Mouse (Mus musculus) spleen, postnatal 14 days (tissue): ENCODE measurements around the gene Fam166b.

Experiments used
- DNase-seq, 2 experiments: peaks; one replicate each; pipeline ENCODE4 v3.0.0; 2021 to 2022; ENCODE audit warnings: low spot score in 2 of 2

Gene Fam166b

DNA sequence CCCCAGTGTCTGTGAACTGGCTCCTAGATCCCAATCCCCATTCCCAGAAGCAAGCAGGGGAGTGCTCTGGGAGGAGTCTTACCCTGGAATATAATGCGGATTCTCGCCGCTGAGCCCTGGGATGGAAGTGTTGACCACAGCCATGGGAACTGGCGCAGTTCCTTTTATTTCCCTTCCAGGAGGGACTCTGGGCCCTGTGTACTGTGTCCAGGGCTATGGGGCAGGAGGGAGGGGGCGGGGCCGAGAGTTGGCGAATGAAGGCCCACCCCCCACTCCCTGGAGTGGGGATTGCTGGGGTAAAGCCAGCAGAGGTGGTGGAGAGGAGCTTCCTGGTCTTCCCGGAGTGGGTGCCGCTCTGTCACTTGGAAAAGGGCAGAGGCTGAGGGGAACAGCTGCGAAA is at the start of gene Fam166b:
TSS of gene Fam166b (minus strand) at position 189 of the 400 bp plus-strand sequence.
- DNase-seq, result no peak

DNA sequence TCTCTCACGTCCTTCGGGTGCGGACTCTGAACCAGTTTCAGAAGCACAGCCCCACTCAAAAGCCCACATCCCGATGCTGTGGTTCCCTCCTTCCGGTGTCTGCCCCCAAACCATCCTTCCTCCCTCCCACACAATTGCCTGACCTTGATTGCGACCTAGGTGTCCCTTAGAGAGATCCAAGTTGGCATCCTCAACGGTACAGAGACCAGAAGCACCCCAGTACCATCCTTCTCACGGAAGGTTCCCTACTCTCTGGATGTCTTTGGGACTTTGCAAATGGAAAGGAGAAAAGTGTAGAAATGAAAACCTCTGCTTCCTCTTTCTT is 49.6 kb upstream of the Fam166b start:
- no peak for DNase-seq

DNA sequence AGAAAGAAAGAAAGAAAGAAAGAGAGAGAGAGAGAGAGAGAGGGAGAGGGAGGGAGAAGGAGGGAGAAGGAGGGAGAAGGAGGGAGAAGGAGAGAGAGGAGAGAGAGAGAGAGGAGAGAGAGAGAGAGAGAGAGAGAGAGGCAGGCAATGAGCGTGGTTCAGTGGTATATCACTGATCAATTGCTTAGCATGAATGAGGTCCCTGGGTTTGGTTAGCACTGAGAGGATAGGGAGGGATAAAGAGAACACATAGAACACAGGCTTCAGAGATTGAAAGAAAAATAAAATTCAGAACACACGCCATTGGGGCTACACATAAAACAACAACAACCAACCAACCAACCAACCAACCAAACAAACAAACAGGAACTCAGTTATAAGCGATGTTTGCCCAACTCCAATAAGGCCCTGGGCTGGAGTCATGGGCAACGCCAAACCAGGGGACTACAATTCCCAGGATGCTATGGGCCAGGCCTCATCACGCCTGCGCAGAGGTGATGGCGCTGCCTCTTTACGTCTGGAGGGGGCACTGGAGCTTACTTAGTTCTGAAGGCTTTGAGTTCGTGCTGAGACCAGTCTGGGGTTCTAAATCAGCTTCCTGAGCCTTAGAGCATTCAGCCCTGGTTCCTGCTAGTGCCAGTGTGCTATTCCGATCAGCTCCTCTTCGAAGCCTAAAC is 49.1 kb upstream of the Fam166b start:
- DNase-seq, result peak; percentile 76 to 83

DNA sequence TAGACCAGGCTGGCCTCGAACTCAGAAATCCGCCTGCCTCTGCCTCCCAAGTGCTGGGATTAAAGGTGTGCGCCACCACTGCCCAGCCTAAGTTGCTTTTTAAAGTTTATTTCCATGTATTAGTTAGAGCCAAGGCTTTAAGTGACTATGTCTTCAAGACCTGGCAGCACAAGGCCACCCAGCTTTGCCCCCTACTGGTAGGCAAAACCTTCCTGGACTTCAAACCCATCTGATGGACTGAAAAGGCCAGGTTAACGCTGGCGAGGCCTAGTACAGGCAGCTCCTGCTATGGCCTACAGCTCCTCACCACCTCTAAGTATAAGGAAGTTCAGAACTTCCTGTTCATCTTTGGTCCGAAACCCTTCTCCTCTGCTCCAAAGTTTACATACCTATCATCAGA is 47.7 kb upstream of the Fam166b start:
- no peak for DNase-seq

DNA sequence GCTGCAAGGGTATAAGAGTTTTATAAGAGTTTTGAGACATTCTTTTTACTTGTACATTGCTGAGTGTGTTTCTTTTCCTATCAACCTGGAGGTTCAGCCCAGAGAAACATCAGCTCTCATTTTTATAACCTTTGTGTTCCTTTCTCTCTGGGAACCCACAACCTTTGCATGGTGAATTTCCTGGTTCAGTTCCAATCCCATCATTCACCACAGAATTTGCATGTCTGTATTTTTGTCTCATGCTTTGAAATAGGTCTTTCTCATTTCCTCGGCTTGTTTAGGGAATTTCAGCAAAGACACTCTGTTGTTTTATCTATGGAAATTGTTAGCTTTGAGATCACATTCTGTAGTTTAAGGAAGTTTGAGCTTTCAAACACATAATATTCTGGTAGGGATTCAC is 44.7 kb upstream of the Fam166b start:
- DNase-seq, result no peak

DNA sequence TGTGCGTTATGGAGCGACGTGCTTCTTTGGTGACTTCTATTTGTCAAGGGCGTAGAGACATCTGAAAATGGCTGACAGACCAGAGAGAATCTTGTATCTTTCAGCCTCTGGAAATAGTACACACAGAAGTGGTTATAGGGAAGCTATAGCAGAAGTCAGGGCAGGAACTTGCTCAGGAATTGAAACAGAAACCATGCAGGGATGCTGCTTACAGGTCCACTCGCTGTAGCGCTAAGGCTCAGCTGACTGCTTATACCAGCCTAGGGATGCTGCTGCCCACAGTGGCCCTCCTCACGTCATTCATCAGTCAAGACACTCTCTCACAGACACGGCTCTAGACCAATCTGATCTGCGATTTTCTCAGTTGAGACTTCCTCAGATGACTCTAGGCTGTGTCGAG is 41.4 kb upstream of the Fam166b start:
- DNase-seq, result no peak

DNA sequence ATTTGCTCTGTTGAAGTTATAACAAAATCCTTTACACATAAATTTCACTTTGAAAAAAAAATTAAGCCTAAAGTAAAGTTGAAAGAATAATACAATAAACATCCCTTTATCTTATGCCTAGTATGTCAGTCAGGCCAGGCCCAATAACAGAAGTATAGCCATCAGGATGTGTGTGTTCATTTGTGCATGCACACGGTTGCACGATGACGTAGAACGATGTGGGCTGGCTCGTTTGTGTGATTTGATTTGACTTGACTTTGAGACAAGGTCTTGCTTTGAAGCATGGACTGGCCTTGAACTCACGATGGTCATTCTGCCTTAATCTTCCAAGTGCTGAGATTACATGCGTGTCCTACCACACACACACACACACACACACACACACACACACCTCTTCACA is 37.9 kb upstream of the Fam166b start:
- no peak for DNase-seq

DNA sequence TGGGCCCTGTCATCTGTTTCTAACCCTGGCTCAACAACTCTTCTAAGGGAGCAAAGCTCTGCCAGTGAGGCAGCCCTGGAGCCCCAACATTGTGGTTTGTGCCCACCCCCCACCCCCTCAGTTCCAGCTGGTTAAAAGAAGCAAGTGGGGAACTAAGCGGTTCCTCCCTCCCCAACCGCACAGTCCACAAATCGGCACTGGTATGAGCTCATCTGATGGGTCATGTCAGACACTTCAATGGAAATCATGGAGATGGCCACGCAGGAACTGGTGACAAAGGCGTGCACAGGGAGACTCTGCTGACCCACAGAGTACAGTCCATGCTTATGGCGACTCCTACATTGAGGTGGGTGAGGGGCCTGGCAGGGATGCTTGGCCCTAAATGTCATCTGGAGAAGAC is 37.0 kb upstream of the Fam166b start:
- DNase-seq, result no peak

DNA sequence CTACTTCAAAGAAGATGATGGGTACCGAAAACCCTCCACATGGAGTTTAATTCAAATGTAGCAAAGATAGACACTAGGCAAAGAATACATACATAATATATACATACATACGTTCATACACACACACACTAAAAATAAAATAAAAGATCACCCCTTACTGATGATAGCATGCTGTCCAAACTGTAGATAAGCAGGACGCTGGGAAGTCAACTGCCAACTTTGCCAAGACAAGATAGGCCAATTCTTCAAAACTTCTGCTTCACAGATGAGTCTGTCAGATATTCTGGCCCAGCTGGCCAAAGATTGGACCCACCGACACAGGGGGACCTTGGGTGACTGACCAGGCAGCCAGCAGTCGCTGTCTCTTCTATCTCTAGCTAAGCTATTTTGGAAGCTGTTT is 34.2 kb upstream of the Fam166b start:
- no peak for DNase-seq

DNA sequence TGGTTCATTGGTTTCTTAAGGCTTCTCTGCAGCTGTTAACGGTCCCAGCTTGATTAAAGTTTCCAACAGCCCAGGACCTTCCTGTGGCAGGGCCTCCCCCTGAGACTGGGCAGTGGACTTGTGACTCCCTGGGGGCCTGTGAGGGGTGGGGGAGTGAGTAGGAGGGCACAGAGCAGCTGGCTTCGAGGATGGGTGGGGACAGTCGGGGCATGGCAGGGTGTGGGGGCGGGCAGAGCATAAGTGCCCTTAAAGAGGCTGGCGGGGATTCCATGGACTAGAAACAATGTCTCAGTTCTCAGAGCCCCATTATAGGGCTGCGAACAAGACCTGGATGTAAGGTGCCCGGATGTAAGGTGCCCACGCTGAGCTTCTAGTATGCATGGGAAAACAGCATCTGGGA is 28.2 kb upstream of the Fam166b start:
- peak; percentile 41 to 52 for DNase-seq

DNA sequence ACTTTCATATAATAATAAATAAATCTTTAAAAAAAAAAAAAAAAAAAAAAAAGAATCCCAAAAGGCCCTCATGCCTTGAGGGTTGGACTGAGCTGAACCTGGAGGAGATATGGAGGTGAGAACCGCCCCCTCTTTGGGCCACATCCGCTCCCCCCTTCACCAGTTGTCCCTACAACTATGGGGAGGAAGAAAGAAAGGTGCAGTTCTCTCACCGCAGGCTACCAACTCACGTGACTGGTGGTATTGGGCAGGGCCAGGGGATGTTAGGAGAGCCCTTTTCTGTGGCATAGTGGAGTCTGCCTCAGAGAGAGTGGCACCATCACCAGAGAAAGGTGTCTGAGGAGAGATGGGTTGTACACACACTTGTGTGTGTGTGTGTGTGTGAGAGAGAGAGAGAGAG is 27.5 kb upstream of the Fam166b start:
- DNase-seq, result no peak

DNA sequence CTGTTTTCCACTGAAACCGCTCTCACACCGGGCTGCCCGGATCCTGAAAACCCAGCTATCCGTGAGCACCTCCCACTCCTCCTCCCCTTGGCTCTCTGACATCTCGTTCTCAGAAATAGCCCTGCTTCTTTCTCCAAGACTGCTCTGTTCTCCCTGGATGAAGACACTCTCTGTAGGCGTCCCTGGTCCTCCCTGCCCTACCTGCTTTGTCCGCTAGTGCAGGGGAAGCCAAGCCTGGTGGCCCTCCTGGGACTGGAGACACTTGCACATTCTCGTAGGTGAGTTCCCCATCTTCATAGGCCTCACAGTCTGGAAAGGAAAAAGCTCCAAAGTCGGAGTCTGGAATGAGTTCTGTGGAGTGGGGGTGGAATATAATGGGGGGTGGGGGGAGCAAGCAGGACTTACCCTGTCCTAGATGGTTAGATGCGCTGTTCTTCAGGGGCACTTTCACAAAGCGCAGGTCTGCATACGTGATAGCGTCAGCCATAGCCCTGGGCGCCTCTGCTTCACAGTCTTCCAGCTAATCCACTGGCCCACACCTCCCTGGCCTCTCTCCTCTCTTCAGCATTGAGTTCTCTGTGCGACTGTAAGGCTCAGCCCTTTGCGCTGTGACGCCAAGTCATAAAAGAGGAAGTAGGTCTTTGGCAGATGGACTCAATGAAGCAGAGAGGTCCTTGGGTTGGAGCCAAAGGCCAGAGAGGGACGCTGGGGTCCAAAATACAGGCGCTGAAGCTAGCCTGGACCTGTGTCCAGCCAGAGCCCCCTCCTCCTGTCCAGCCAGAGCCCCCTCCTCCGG is 25.3 kb upstream of the Fam166b start, which contains the start of gene Cd72:
TSS of gene Cd72 (minus strand) at position 588 of the 796 bp plus-strand sequence.
- DNase-seq, result no peak

DNA sequence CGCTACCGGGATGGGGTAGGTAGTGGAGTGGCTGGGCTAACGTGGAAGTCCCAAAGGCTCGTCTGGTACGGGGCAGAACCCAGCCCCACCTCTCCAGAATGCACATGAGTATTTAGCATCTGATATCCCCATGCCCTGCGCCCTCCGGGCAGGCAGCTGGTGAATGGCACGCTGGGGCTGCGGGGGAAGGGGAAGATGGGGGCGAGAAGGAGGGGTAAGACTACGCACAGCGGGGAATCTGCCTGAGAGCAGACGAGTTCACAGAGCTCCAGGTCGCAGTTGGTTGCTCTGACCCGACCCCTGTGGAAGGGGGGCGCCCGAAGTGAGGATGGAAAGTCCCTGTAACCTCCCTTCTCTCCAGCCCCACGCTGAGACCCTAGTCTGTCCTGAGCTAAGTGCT is 24.5 kb upstream of the Fam166b start:
- no peak for DNase-seq

DNA sequence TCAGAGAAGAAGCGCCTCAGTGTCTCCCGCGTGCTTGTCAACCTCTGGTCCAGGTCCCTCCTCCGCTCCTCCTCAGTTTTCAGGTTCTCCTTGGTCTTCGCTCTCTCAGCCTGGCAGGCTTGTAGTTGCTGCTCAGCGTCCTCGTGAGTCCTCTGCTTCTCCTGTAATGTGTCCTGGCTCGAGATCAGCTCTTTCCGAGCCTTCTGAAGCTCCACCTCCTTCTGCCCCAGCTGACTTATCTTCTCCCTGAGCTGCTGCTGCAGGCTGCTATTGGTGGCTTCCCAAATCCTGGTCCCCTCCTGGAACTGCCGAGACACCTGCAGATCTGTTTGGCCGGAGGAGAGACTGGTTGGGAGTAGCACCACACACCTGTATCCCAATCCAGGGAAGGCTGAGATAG is 23.4 kb upstream of the Fam166b start:
- no peak for DNase-seq

DNA sequence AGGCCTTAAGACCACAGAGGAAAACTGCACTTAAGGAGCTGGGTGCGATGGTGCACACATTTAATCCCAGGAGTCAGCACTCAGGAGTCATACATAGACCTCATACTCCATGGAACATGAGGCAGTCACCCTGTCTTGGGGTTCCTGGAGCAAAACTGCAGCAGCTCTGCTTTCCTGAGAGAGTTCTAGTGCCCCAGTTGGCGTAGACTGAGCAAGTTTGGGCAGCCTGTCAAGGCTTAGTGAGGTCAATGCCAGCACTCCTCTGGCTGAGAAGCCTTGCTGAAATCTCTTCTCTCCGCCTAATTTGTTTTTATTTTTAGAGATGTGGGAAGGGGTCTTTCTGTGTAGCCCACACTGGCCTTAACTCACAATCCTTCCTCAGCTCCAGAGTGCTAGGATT is 19.6 kb upstream of the Fam166b start:
- no peak for DNase-seq

DNA sequence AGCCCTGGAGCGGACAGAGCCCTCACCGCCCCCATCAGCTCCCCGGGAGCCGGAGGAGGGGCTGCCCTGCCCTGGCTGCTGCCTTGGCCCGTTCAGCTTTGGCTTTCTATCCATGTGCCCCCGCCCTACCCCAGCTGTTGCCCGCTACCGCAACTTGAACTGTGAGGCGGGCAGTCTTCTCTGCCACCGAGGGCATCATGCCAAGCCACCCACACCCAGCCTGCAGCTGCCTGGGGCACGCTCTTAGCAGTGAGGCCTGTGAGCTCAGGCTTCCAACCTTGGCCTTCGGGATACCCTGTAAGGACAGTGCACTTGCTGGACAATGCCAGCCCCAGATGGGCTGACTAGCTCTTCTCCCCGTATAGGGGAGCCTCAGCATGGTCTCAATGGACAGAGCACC is 18.3 kb upstream of the Fam166b start:
- no peak for DNase-seq

DNA sequence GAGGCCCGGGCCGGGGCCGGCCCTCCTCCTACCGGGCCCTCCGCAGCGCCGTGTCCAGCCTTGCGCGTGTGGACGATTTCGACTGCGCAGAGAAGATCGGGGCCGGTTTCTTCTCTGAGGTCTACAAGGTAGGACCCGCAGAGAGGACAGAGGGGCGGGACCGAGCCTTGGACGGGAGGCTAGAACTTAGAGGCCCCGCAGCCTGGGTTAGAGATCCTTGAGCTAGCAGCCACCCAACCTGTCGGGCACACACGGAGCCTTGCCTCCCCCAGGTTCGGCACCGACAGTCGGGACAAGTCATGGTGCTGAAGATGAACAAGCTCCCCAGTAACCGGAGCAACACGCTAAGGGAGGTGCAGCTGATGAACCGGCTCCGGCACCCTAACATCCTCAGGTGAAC is 14.6 kb upstream of the Fam166b start:
- no peak for DNase-seq

DNA sequence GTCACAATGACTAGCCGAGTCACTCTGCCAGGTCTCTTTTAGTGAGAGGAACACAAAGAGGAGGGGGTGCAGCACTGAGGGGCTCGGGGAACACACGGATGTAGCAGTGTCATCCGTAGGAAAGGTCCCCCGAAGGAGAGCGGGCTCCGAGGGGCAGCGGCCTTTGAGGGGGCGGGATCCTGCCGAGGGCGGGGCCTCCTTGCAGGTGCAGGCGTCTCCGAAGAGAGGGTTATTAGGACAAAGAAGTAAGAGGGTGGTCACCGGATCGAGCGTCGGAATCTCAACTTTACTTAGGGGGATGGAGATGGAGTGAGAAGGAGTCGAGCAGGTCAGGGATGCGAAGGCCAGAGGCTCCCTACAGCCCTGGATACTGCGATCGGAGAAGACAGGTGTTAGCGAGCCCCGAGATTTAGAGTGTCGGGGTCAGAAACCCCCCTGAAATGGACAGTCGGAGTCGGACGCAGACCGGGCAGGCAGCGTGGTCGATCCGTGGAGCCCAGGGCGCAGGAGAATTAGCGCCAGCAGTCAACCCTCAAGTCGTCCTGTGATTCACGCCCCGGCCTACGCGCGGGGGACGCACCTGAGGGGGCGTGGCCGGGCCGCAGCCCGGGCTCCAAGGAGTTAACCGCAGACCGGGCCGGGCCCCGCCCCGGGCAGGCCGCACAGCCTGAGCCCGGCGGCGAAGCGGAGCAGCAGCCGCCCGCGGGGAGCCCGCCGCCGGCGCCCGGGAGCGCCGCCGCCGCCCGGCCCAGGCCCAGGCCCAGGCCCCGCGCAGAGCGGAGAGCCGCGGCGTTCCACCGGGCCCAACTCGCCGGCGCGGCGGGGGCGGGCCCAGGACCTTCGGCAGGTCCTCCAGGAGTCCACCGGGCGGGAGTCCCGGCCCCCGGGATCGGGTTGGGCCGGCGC is 13.8 kb upstream of the Fam166b start:
- peak; percentile 39 to 51 for DNase-seq

DNA sequence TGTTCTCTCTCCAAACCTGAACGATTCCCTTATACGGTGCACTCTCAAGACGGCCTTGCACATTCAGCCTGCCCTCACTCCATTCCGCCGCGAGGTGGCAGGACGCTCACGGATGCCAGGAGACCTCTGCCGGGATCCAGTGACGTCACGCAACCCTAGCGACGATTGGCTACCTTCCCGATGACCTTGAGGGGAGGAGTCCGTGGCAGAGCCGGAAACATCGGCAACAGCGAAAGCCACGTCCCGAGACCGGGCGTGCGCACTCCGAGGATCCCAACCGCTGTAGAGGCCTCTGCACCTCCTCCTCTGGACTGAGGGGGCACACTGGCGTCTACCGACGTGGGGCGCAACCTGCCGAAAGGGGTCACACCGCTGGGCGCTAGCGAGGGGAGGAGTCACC is 13.1 kb upstream of the Fam166b start:
- DNase-seq, result peak; percentile 94 to 97

DNA sequence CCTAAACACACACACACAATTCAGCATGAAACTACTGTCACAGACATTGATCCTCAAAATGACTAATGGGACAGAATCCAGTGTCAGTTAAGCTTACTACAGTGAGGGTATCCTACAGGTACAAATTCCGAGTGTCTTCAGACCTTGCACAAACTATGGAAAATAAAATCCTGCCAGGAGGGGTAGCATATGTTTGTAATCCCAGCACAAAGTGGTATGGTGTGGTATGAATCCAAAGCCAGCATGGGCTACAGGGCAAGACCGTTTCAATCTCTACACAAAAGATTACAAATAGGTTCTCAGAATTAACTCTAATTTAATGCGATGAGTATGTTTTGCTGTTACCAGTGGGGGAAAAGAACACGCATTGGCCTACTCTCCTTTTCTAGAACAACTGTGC is 12.7 kb upstream of the Fam166b start, which contains the start of gene Tesk1:
TSS of gene Tesk1 (plus strand) at position 301 of the 400 bp plus-strand sequence.
- no peak for DNase-seq

DNA sequence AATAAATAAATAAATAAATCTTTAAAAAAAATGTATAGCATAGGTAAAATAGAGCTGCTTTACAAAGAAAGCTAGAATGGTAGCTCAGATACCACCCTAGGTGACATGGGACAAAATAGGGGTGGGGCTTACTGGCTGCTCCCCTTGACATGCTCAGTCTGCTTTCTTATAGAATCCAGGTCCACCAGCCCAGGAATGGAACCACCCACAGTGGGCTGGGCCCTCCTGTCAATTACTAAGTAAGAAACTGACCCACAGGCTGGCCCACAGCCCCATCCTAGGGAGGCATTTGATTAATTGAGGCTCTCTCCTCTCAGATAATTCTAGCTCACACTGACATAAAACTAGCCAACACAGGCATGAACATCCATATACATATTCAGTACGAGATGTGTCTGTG is 3.9 kb upstream of the Fam166b start:
- no peak for DNase-seq

DNA sequence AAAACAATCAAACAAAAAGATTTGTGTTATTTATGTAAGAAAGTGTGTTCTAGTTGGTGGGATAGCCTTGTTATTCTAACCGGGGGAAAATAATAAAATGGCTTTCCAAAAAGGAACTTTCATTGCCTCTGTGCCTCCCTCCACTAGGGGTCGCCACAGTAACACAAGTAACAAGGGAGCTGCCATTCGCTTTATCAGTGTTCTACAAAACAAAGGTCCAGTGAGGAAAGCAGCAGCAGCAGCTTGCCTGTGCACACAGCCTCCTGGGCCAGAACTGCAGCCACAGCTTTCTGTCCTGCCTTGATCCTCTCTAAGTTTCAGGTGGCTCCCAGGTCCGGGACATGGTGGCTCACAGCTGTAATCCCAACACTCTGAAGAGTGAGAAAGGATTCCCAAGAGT is 2.8 kb upstream of the Fam166b start:
- peak; percentile 48 to 72 for DNase-seq
